Mouse (Mus musculus) left cerebral cortex, adult 18-20 months (tissue): ENCODE measurements around the gene Ttc29. TPM values are rescaled to one million over a fixed set of nuclear protein-coding genes. Genes with fewer than 3 reads are reported as not detected.
A peak's percentile ranks its signal among the peaks of the same experiment; 100 is the strongest.

Experiments used
- DNase-seq, 2 experiments: peaks; one replicate each; pipeline ENCODE4 v3.0.0; 2021 to 2022; ENCODE audit warnings: low spot score in 2 of 2, mixed read lengths in 1 of 2
- long read RNA-seq, 2 experiments: library from polyadenylated mRNA; stranded (forward); transcript quantifications; one replicate each; pipeline ENCODE4 v2.0.0; 2021
- total RNA-seq, 2 experiments: library from RNA; stranded (reverse); gene quantifications; 2 replicates each; pipeline ENCODE4 v1.2.3; 2021

Ttc29 gene
- not detected for total RNA-seq
- long read RNA-seq, experiment 1, partial matches to known transcripts = 0 of 1 reads
- long read RNA-seq, experiment 1, other reads (novel, unspliced or antisense) = 1 of 1 reads
- long read RNA-seq, experiment 2 = 0 reads

DNA sequence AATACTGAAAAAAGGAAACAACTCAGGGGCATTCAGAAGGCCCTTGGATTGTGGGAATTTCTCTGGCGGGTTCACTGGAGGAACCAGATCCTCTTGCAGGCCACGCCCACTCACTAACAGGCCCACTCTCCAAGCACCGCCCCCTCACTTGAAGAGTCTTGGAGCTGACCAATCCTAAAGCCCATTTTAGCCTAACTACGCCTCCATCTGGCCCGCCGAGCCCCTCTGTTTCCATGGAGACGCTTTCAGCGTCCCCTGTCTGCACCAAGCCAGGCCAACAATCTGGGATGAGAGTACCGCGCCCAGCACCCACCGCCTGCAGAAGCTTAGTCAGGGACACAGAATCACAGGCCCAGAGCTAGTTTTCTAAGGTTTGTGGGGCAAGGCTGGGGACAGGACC is at the start of gene Ttc29:
Ttc29 (plus strand) TSS at position 224 of the 400 bp plus-strand sequence.
- DNase-seq = peak; percentile 6 to 15

DNA sequence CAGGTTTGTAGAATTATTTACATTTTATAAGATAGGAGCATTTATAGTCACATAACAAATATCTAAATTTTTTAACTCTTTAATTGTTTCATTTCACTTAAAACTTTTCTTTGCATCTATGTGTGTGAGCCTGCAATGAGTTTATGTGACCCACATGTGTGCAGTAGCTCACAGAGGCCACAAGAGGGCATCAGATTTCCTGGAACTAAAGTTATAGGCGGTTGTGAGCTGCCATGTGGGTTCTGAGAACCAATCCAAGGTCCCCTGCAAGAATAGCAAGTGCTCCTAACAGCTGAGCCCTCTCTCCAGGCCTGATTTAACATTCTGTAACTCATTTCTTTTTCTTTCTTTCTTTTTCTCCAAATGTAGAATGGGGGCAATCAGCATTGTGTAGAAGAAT is 41.7 kb upstream of the Ttc29 start:
- no peak for DNase-seq

DNA sequence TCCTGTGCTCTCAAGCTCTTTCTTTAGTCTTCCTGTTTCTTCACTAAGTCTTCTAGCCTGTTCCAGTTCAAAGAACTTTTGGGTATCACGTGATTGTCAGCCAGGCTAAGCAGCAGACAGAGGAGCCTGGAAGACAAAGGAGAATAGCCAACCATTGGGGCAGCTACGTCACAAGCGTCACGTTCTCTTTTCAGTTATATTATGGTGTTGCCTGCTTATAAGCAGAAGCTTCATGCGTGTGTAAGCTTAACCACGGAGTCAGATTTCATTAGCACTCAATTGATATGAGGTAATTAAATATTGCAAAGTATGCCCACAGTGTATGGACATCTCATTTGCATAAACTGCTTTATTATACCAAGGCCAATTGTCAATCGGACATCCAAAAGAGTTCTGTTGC is 30.4 kb upstream of the Ttc29 start:
- DNase-seq = no peak

DNA sequence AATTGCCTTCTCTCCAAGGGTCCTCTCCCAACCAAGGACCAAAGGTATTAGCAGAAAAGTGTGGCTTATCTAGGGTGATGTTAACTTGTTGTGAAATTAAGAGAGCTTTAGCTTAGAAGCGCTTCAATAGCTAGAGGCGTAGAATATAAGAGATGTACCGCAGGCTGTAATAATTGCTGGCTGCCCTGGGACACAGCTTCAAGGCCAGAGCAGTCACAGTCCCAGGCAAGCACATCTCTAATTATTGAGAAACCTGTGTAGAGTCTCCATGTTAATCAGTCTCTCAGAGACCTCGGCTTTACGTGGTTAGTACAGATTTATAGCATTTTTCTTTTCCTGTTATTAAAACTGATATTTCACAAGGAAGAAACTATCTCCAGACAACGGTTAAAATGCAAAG is 29.7 kb upstream of the Ttc29 start:
- DNase-seq = no peak

DNA sequence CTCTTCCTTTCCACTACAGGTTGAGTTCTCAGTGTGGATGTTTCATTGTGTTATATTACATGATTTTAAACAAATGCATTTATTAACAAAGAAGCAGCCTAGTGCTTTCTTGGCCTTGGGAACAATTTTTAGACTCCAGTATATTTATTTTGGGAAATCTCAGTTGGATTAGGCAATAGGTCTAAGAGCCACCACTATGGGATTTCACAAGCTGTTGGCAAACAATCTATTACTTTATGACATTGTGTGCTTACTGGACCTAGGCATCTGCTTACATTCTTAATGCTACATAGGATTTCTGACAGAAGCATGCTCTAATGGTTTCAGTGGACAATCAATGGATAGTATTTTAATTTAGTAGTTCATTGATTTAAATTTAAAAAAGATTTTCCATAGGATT is 26.0 kb upstream of the Ttc29 start:
- no peak for DNase-seq

DNA sequence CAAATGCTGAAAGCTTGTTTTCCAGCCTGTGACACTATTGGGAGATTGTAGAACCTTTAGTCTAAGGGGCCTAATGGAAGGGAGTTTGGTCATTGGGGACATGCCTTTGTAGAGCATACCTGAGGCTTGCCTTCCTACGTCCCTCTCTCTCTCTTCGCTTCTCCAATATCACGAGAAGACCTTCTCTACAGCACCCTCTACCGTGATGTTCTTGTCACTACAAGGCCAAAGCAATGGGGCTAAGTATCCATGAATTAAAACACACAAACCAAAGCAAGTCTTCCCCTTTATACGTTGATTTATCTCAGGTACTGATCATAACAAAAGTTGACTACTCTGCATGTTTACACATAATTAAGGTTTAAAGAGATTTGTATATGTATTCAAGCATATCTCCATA is 8.9 kb upstream of the Ttc29 start:
- no peak for DNase-seq

DNA sequence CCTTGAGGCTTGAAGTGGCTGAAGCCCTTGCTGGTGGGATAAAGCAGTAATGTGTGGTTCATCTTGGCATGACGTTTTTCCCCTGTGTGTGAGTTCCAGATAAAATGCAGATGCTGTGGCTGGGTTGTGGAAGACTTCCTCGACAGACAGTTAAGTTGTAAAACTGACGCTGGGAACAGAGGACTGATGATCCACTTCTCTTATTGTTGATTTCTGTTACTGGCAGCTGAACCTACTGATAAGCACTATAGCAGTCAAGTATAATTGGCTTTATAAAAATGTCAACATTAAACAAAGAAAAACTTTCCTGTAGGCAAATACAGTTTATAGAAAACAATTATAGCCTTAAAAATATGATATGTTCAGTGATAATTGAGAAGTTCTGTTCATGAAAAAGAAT is 2.7 kb upstream of the Ttc29 start:
- DNase-seq = no peak

DNA sequence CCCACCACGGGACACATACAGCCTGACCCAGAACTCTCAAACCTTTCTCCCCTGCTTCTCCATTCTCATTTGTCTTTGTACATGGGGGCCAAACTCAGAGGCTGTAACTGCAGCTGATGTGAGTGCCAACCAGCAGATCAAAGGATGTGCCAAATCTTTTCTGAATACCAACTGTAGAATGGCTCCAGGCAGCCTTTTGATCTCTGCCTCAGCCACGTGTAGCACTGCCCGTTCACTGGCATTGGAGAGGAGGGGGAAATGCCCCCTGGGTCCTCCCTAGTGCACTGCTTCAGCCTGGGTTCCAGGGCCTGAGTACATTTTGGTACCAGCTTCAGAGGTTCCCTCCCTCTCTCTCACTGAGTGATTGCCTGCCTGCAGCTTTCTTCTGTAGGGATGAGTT is 1.5 kb downstream of the Ttc29 start:
- no peak for DNase-seq

DNA sequence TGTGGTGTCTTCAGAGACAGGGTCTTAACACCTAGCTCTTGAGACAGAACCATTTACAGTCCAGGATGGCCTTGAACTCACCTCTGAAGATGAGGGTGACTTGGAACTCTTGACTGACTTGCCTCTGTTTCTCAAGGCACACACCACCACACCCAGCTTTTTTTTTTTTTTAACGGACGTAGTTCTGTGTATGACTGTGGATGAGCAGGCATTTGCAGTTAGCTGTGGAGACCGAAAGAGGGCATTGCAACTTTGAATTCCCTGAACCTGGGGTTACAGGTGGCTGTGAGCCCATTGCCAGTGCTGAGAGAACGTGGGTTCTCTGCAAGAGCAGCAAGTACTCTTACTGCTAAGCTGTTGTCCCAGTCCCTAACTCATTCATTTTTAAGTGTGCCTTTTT is 13.0 kb downstream of the Ttc29 start:
- DNase-seq = no peak

DNA sequence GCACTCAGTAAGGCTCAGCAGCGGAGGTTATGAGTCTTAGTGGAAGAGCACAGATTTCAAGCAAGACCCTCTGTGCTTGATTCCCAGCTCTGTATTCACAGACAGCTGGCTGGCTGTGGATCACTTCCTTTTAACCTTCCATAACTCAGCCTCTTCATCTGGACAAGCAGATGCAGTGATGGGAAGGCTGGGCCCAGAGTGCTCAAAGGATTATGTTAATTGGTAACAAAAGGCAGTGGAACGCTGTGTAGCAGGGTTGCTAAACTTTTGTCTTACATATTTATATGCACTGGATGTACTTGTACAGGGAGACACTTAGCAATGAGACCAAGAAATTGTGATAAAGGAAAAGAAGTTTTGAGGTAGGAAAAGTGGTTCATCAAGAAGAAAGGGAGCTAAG is 17.6 kb downstream of the Ttc29 start:
- no peak for DNase-seq

DNA sequence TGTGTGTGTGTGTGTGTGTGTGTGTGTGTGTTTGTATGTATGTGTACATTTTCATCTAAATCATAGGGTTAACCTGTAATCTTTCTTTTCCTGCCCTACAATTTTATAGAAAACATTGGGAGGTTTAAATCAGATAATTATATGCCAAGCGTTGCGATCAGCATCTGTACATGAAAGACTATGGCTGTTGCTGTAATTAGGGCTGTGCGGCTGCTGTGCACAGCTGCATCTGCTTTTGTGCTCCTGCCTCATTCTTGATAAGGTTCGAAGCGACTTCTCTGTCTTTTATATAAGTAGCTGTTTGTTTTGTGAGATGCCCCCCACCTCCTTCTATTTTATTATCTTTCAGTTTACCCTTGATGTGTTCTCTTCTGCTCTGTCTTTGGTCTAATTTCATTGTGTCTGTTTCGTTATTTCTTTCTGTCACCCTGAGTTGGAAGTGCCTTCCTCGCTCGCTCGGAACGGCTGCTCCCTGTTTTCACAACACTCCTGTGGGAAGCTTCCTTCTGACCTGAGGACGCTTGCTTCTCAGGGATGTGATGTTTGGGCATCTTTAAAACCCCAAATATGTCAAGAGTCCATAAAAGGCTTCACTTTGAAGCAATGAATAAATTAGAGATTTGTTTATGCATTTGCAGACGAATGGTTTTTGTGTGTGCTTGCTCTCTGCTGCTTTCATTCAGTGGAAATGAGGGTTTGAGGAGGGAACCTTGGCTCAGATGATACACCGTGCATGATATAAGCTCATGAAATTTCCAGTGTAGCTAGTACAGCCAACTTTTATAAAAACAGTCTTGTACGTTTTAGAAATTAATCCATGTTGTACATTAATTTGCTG is 20.0 kb downstream of the Ttc29 start:
- no peak for DNase-seq

DNA sequence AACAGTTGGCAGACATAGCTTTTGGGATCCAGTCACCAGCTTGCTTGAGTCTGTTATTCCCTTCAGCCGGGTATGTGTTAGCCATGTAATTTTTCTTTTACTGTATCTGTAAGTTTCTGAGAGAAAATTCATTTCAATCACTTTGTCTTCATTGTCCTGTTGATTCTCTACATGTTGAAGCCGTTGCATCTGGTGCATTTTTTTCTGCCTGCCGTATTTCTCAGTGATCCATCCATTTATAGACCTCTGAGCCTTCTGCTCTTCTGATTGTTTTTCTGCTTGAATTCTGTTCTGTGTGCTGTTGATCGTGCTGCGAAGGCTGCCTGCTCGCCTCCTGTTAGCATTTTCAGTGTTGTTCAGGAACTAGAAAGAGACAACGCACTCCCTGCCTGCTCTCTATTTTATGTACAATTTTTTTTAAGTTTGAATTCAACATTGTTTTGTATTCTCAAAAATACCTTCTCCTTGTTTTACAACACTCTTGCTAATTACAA is 20.7 kb downstream of the Ttc29 start:
- no peak for DNase-seq

DNA sequence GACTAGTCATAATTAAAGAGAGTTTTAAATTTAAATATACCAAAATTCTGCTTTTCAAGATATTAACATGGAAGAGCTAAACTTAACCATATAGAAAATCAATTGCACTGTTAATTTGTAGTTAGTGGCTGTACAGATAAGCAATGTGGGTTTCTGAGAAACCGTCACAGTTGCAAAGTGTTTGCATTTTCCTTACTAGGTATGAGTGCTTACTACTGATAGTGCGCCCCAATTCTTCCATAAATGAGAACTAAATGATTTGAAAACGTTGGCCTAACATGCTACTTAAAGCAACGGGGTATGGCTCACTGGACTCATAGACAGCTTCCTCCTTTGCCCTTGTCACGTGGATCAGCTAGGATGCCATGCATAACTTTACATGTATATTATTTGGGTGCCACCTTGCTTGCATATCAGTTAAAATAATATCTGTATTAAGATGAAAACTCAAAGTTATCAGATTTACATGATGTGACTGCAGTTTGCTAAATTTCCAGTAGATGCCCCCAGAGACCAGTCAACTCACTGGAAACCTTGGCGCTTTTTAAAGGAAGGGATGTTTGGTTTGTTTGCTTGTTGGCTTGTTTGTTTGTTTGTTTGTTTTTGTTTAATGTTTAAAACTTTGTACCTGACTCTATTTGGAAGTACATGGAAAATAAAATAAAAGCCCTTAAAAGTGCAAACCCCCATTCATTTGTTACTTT is 25.0 kb downstream of the Ttc29 start:
- DNase-seq = peak; percentile 9 to 18

DNA sequence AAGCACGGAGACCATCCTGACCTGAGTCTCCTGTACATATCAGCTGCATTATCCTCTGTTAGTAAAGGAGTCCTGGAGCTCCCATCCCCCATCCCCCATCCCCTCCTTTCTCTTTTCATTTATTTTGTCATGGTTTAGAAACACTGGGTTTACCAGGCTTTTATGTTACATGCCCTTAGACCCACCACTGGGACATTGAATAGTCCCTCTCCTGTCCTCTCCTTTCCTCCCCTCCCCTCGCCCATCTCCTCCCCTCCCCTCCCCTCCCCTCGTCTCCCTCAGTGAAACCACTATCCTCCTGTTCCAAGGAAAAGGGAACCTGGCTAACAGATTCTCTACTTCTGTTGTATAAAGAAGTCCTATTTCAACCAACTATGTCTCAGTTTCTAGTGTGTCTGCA is 38.0 kb downstream of the Ttc29 start:
- no peak for DNase-seq

DNA sequence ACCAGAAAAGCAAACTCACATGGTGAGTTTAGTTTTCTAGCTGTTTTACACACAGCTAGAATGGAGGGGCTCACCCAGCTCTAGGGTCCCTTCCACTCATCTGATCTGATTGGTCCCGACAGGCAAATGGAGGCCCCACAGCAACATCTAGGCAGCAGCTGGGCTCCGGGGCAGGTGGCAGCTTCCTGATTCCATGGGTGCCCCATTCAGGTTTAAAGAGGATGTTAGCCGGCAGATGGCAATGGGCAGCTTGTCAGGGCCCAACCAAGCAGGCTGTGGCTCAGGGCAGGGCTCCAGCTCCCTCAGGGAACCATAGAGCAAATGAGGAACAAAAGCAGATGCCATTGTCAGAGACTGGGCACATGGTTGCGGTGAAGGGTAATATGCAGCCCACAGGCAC is 41.3 kb downstream of the Ttc29 start:
- DNase-seq = no peak

DNA sequence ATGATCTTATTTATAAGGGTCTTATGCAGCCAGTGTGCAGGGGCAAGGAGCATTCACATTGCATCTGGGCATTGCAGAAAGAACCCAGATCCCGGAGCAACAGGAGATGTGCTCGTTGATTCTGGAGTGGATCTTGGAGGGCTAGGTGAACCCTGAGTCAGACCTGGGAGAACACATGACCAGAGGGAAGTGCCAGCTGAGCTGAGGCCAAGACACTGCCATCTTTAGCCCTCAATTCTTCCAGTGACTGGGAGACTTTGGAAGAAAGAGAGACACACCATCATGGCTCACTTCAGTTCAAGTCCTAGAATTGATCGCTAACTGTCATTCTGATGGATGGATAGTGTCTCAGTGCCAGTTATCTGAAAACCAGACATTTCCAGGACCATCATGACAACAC is 41.9 kb downstream of the Ttc29 start:
- DNase-seq = no peak

DNA sequence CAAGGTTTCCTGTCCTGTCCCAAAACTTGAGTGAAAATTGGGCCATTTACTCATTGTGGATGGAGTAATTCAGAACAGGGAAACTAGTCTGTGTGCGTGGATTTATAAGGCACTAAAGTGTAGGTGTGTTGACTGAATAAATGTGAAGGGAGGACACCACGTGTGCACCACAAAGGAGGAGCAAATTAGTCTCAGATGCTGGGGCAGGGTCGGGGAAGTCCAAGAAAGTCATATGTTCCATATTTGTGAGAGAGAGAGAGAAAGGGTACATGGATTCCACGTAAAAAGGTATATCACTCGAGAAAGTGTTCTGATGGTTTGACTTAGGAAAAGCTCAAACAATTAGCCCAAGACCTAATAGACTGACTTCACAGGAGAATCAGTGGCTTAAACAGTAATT is 52.4 kb downstream of the Ttc29 start:
- no peak for DNase-seq

DNA sequence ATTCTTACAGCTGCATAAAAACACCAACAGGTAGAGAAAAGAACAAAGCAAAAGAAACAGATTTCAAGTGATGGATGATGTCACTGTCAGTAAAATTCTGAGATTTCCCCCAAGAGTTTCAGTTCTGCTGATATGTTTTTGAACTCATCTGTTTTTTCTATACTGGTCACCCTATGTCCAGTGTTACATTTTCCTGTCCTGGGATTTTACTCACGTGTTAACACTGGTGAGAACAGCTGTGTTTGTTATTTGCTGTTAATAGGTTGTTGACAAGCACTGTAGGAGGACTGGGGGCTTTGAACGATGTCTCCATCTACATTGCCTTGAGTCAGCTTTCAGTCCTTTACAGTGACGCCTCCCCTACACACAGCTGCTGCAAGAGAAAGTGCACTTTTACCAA is 53.1 kb downstream of the Ttc29 start:
- DNase-seq = no peak

DNA sequence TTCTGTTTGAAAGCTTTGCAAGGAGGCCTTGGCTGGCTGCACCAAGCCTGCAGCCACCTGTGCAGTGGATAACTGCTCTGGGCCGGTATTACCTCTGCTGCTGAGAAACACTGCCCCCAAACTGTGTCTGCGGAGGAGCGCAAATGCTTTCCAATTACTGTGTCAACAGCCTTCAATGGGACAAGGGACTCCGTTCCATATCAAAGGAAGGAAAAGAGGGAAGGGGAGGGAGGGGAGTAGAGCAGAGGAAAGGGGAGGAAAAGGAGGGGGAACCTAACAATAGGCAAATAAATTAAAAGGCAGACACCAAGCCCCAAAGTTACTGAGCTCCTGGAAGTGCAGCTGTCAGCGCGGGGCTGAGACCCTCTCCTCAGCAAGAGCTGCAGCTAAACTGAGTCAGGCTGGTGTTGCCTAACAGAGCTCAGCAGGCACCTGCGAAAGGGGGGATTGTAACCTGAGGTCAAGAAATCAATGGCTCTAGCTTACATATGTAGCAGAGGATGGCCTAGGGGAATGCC is 54.9 kb downstream of the Ttc29 start:
- DNase-seq = no peak

DNA sequence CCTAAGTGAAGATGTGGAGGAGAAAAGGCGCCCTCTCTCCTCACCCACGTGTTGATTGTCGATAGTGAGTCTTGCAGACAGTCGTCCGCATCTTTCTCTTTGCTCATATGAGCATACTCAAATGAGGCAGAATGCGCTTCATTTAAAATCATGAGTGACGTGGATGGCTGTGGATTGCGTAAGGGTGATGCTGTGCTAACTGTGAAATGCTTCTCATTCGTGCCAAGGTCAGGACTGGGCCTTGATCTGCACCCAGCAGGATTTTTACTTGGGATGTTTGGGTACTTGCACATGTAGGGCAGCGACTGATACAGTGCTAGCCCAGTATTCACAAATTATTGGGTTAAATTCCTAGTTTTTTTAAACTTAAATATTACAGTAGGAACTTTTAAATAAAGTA is 56.2 kb downstream of the Ttc29 start:
- no peak for DNase-seq

DNA sequence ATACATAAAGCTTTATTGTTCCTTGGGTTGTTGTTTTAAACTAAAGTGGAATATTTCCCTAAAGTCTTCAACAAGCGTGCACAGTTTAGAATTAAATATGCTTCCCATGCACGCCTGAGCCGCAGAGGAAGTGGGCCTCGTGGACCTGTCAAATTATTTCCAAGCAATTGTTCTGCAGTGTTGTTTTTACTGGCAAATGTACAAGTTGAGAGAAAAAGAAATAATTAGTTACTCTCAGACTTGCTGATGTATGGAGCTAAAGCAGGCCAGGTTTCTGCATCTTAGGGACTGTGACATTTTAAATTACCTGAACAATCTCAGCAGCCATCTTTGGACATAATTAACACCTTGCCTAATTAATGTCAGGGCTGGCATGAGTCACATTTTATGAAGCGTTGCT is 58.3 kb downstream of the Ttc29 start:
- no peak for DNase-seq

DNA sequence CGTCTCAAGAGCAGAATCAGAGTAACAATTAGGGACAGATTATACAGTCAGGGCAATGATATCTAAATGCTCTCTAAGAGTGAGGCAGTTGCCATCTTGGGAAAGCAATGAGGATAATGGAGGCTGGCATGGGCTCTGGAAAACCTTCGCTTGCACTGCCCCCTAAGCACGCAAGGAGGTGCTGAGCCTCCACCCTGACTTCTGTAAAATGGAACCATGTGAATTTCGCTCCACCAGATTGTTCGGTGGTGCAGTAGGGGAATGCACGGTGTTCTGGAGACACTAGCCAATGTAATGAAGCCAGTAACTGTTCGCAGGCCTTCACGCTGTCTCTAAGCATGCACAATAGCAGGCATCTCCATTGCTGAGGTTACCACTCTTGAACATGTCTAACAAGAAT is 63.0 kb downstream of the Ttc29 start:
- DNase-seq = no peak
